Mouse (Mus musculus): ENCODE results near the gene Htra1.

Gene Htra1

DNA sequence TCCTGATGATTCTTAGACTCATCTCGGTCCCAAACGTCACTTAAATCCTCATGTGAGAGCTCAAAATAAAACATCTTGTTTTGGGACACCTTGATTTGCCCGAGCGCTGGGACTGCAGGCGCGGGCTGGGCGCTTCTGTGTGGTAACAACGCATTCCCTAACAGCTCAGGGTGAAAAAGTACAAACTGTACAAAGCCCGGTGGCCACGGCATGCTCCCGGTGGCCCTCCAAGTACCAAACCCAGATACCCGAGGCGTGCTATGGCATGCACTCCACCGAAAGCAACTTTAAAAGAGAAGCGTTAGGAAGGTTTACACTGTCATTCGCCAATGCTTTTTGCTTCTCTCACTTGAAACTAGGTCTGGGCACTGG, 504 bp upstream of the Htra1 start:
- peak; percentile 28 for DNase-seq (ENCODE audit: low spot score)

DNA sequence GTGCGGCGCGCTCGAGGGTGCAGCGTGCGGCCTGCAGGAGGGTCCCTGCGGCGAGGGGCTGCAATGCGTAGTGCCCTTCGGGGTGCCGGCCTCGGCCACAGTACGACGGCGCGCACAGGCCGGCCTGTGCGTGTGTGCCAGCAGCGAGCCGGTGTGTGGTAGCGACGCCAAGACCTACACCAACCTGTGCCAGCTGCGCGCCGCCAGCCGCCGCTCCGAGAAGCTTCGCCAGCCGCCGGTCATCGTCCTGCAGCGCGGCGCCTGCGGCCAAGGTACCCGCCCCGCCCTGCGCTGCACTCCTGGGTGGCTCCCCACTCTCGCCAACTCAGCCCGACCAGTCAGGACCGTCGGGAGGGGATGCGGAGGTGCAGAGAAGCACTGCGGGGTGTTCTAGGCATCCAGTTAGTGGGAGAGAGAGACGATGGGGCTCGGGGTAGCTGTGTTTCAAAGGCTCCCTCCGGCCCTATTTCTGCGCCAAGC, 601 bp downstream of the Htra1 start:
- DNase-seq (ENCODE audit: low spot score): peak; percentile 20

DNA sequence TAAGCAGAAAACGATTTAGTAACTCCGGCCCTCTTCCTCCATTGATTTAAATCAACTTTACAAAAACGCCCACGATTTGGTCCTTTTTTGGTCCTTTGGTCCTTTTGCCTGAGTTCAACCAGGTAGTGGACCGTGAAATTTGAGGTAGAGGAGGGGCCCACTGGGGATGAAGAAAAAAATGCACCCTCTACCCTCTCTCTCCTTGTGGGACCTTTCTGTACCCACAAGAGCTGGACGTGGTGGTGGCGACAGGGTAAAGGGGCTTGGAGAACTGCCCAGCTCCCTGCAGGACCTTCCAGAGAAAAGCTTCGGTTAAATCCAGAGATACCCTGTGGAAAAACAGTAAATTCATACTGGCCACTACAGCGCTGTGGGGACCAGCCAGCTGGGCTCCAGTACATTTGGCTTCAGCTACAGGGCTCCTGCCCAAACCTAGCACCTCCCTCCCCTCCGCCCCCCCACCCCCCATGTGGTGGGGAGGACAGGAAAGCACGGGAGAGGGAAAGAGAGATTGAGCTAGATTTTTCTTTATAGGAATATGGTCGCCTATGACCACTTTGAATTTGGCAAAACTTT, 1.4 kb downstream of the Htra1 start:
- DNase-seq (ENCODE audit: low spot score): no peak

DNA sequence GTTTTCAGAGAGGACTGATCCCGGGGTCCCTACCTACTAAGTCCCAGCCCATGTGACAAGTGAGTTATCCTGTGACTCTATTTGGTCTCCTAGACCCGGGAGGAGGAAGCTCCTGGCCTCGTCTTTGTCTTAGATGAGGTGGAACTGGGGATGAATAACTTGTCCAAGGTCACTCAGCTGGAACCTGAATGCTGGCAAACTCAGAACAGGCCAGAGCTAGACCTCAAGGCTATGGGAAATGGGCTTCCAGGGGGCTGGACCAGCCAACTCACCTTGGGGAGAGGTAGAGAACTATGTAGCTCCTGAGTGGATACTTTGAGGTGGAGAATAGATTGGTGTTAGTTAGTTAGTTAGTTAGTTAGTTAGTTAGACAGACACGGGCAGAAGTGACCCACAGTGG, 2.1 kb downstream of the Htra1 start:
- DNase-seq (ENCODE audit: low spot score): no peak

DNA sequence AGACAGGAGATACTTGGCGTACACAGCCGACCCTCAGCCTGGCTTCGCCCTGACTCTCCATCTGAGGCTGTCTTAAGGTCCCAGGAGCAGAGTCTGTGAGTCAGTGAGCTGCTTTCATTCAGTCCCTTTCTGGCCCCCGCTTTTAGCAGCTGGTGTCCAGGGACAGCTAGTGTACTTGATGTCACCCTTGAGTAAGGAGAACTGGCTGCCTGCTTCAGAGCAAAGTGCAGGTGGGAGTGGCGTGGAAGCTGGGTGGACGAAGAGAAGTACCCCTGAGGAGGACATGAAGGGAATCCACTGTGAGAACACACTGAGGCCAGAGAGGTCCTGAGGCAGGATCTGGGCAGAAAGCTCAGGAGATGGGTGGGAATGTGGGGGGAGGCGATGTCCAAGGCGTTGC, 3.0 kb downstream of the Htra1 start:
- no peak for DNase-seq (ENCODE audit: low spot score)

DNA sequence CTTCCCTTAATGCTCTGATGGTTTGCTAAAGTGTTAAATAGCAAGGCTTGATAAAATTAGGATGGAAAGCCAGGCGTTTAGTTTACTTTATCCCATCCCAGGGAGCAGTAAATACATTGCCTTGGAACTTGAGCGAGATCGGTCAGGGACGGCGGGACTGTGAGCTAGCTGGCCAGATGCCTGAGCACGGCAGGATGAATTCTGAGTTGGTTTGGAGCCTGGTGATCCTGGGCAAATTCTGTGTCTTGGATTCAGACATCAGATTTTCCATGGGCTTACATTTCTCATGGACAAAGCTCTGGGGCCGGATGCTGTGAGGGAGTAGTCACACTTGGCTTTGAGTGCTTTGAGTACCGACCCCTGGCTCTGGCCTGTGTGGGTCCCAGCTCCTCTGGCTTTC, 4.8 kb downstream of the Htra1 start:
- DNase-seq (ENCODE audit: low spot score): no peak

DNA sequence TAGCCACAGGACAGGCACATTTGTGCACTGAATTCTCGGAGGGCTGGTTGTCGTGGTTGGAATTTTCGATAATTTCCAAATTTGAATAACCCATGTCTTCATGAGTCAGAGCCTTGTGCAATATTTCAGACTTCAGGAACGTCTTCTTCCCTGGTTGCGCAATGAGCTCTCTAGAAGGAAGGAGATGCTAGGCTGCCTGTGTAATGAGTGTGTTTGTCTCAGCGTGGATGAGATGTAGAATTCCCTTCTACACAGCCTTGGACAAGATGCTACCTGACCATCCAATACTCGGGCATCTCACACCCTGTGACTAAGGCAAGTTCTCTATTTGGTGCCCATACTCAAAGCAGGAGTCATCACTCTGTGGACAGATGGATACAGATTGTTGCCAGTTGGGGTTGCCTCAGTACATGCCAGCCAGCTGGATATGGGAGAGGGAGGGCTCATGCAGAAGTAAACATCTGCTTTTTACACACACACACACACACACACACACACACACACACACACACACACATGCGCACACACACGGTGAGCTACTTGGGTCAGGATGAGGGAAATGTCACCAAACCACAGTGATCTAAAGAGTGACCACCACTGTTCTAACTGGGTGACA, 7.5 kb downstream of the Htra1 start:
- peak; percentile 56 for DNase-seq (ENCODE audit: low spot score)

DNA sequence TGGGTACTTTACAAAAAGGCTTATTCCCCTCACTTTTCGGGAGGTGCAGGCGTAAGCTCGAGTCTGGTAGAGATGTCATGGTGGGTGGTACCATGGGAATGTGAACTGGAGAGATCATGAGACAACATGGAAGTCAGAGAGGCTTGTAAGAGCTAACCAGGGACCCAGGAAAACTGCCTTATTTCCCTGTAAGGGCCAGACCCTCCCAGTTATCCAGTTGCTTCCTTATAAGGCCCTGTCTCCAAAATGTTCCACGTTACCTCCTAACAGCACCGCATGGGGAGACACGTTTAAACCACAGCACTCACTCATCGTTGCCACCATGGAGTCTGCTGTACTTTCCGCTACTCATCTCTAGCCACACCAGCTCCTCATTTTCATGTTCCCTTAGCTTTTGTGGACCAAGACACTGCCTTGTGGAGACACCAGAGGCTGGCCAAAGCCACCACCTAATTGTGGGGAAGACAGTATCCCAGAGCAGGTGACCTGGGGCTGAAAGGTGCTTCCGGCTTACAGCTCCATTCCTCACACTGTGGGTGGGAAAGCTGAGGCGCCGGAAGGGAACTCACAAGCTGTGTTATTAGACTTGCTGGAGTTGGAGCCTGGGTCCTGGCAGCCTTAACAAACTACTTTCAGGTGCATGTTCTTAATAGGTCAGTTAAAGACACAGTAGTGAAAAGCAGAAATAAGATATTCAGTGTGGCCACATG, 9.0 kb downstream of the Htra1 start:
- DNase-seq (ENCODE audit: low spot score): no peak

DNA sequence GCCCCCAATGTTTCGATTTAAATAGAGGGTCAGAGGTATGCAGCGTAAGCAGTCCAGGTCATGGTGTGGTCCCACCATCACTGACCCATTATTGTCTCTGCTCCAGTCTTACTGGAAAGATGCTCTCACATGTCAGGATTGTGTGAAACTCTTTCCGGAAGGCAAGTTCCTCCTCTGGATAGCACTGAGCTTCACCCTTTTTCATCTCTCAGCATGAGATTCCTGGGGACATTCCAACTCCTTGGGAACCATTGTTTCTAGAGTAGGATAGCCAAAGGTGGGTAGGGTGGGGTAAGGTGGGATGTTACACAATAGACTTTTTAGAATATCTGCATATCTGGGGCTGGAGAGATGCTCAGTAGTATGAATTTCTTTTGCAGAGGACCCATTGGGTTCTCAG, 9.8 kb downstream of the Htra1 start:
- no peak for DNase-seq (ENCODE audit: low spot score)

DNA sequence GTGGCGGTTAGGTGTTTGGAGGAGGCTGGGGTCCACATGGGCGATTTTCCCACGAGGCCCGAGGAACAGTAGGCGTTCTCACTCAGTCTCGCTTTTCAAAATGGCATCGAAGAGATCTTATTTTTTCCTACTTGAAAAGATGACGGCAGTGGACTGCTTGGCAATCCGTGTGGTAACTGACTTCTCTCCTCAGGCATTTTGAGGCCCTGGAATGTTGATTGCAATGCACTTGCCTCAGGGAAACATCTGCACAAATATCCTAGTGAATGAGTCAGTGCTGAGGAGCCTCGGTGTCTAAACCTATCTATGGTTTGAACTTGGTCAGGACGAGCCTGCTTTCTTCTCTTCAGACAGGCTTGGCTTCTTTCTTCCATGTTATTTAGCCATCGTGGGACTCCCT, 10.4 kb downstream of the Htra1 start:
- DNase-seq (ENCODE audit: low spot score): no peak

DNA sequence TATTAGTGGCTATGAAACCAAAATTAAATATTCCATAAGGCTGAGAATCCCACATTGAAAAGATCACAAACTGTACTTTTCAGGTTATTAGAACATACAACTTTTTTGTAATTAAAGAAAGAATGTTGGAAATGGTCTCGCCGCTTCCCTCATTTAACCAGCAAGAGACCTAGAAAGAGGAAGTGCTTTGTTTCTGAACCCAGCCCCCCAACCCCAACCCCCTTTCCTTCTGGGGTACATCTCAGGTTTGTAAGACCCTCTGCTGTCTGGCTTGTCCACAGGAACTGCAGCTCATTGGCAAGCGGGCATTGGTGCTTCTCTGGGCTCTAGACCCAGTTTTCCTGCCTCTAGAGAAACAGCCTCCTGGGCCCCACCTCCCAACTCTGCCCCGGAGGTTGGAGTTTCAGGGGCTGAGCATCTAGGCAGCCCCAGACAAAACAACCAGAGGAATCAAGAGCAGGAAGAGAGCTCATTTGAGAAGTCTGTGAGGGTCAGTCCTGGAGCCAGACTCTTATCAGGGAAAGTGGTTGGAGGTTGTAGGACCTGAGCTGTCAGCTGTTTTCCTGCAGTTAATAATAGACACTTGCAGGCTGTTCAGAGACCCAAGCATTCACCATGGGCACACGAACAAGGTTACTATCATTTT, 12.8 kb downstream of the Htra1 start:
- no peak for DNase-seq (ENCODE audit: low spot score)

DNA sequence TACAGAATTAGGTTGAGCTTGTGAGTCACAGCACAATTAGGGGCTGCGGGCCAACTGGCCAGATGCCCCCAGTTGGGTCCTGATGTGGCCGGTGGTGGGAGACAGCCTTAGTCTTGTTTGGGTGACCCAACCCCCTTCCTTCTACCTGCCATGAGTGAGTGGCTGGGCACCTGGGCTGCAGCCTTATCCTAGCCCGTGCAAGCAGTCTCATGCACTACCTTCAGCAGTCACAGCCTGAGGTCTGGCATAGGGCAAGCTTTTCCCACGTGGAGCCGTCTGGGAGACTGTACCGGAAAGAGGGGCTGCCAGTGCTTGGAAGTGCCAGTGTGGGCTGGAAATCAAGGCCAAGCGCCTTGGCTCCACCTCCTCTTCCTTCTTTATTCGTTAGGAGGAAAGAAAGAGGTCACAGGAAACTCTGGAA, 13.4 kb downstream of the Htra1 start:
- DNase-seq (ENCODE audit: low spot score): peak; percentile 57

DNA sequence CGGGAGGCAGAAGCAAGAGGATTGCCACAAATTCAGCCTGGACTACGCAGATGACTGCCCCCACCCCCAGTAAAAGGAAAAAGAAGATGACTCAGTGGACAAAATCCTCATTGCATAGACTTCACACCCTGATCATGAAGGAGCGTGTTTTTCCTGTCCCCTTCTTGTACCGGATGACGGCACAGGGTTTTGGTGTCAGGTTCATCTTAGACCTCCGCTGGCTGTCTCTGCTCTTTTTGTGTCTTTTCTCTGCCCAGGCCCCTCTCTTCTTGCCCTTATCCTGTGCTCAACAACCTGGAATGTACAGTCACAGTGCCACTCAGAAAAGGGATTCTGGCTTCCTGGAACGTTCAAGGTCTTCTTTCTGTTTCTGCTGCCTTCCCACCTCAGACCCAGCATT, 14.6 kb downstream of the Htra1 start:
- no peak for DNase-seq (ENCODE audit: low spot score)

DNA sequence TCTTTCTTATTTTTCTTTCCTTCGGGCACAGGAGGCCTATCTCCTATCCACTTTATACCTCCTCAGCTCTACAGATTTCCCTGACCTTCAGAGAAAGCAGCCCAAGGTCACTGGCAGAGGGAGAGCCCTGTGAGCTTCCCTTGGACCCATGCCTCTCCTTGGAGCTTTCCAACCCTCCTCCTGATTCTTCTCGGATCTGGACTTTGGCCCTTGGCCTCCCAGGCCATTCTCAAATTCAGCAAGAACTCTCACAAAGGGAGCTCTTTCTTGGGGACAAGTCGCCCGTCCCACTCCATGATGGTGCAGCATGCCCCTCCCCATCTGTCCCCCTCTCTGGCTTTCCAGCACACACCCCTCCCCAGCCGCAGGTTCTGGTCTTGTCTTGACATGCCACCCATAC, 15.1 kb downstream of the Htra1 start:
- no peak for DNase-seq (ENCODE audit: low spot score)

DNA sequence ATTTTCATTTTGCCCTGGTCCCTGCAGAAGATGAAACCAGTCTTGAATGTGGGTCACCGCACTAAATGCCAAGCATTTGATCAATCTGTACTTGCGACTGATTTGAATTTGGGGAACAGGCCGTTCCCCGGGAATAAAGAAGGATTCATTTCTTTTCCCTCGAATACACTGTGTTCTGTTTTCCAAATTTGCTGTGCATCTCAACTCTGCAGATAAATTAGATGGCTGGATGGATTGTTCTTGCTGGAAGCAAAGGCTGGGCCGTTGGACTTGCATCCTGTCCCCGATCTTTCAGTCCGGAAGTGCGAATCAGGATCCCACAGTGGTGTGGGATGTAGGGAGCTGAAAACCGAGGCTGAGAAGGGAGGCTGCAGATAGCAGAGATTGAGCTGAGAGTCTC, 17.5 kb downstream of the Htra1 start:
- no peak for DNase-seq (ENCODE audit: low spot score)

DNA sequence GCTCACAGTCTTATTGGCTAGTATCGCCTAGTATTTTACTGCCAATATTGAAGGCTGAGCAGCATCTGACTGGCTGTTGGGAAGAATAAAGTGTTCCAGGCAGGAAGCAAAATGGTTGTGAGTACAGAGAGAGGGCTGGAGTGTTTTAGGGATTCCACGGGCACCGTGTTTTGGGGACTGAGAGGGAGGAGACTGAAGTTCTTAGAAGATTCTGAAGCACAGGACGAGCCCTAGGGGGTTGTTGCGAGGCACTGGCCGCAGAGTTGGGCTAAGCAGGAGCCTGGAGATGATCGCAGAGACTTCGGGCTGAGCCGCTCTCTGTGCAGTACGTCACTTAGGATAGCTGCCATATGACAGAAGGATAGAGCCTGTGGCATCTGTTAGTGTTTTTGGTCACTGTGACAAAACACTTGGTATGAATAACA, 18.3 kb downstream of the Htra1 start:
- no peak for DNase-seq (ENCODE audit: low spot score)

DNA sequence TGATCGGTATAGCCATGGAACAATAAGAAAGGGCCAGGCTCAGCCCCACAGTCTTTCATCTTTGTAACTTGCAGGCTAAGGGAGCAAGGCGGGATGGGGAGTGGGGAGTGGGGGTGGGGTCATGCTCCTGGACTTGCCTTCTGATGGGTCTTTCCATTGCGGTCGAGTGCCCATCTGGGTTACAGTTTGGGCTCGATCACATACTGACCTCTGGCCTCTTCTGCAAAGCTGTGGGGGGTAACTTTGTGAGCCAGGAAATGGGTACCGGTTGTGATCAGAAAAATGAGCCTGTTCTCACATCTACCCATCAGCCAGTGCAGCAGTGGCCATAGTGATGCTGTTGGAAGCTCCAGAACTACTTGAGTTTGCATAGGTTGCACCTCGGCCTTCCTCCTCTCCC, 22.6 kb downstream of the Htra1 start:
- DNase-seq (ENCODE audit: low spot score): no peak

DNA sequence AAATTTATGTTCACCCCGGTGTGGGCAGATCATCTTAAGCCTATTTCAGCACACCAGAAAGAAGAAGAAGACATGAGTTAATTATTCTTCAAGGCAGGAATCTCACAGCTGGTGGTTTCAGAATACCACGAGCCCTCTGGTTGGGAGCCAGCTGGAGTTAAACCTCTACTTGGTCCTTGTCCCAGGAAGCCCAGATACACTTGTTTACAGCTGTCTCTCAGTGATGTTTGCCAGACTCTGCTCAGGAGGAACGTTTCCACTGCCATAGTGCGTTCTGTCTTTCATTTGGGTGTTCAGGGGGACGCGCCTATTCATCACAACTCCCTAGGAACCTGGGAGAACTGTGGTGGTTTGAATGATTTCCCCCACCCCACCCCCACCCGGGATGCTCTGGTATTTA, 24.0 kb downstream of the Htra1 start:
- peak; percentile 59 for DNase-seq (ENCODE audit: low spot score)

DNA sequence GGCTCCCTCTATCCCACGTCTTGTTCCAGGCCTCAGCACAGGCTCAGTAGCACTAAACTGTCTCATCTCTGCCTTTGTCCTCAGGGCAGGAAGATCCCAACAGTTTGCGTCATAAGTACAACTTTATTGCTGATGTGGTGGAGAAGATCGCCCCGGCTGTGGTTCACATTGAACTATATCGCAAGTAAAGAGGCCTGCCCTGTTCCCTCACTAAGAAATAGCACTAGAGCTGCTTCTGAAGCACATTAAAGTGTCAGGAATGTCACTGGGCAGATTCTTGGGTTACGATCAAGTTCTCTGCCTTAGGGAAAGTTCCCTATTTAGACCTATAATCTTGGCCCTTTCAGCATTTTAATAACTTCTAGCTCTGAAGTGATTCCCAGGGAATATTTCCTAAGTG, 25.5 kb downstream of the Htra1 start:
- no peak for DNase-seq (ENCODE audit: low spot score)

DNA sequence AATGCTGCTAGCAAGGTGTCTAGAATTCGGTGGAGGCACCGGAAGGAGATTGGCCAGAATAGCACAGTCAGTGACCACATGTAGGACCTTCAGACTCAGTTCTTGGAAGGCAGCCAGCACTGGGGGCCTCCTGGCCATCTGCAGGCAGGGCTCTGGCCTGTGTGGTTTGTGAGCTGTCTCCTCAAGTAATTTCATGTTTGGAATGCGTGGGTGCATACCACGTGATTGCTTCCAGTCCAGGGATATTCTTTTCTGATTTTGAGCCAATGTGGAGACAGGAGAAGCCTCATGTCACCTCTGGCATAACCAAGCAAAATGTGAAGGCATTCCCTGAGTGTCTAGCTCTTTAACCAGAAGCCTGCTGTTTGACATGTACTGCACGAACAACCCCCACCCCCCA, 28.8 kb downstream of the Htra1 start:
- DNase-seq (ENCODE audit: low spot score): peak; percentile 34

DNA sequence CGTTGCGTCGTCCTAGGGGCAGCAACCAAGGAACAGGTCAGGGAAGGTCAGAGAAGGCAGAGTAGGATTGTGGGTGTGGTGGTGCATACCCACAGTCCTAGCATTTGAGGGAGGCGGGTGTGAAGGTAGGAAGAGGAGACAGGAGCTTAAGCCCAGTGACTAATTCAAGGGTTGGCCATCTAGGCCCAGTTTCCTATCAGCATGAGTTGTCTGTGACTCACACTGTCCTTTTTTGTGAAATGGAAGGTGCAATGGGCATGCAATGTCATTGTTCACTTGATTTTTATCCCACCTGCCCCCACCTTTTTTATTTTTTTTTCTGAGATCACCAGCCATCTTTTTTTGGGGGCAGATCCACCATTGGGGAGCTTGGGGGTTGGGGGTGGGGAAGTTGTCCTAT, 29.5 kb downstream of the Htra1 start:
- no peak for DNase-seq (ENCODE audit: low spot score)

DNA sequence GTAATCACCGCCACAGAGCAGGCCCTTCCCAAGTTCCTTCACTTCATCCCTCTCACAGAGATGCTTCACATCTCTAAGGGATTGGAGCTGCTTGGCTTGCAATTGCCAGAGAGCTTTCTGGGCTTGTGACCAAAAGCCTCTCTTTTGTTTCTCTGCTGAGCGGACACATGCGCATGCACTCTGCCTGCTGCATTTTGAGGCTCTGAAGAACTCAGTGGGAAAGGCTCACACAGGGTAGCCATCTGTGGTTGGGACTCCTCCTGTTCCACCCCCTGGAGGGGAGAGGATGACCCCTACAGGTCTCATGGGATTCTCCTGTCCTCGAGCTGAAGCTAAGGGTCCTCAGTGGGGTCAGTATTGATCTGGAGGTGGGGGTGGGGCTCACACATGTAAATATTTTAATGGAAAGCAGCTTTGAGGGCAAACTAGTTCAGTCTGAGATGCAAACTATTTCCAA, 30.0 kb downstream of the Htra1 start:
- DNase-seq (ENCODE audit: low spot score): no peak

DNA sequence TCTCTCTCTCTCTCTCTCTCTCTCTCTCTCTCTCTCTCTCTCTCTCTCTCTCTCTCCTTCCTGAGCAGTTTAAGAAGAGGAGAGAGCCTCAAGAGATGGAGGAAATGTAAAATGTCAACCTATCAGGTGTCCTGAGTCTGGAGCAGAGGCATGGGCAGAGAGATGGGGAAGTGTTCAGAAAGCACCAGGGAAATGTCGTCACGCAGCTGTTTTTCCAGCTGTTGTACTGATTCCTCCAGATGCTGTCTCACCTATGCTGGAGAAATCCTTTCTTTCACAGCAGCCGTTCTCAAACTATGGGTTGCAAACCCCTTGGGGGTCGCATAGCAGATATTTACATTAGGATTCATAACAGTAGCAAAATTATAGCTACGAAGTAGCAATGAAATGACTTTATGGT, 30.5 kb downstream of the Htra1 start:
- no peak for DNase-seq (ENCODE audit: low spot score)
